Mouse (Mus musculus) midbrain, embryonic 10.5 days (tissue): ENCODE measurements around the gene Itm2c. TPM values are rescaled to one million over a fixed set of nuclear protein-coding genes. Genes with fewer than 3 reads are reported as not detected.

Experiments used
- DNase-seq: peaks from one replicate; pipeline ENCODE4 v3.0.0-alpha.2; 2017; ENCODE audit warnings: low spot score
- H3K27ac ChIP-seq: fragments of 300-500 bp; sonication (generic); replicated peaks from 2 replicates; pipeline ENCODE4 v1.5.1; 2016; ENCODE audit warnings: mild to moderate bottlenecking
- H3K27me3 ChIP-seq: fragments of 300-500 bp; sonication (generic); 2 replicates; pipeline ENCODE4 v1.6.1; 2016; ENCODE audit warnings: low read depth, mild to moderate bottlenecking; ENCODE audit not compliant: poor library complexity, severe bottlenecking
- H3K36me3 ChIP-seq: fragments of 300-500 bp; sonication (generic); 2 replicates; pipeline ENCODE4 v1.6.1; 2016; ENCODE audit warnings: mild to moderate bottlenecking, moderate library complexity
- H3K4me1 ChIP-seq: fragments of 300-500 bp; sonication (generic); 2 replicates; pipeline ENCODE4 v1.6.1; 2016
- H3K4me3 ChIP-seq: fragments of 300-500 bp; sonication (generic); 2 replicates; pipeline ENCODE4 v1.5.1; 2016; ENCODE audit warnings: mild to moderate bottlenecking, moderate library complexity
- H3K9me3 ChIP-seq: fragments of 300-500 bp; sonication (generic); replicated peaks from 2 replicates; pipeline ENCODE4 v1.6.1; 2016; ENCODE audit warnings: mild to moderate bottlenecking
- WGBS: fragments of 180-500 bp; shearing (Covaris S2); methylation state at CpG from one replicate; pipeline ENCODE4 v1.1.7; 2016; 5-methylcytosine and 5-hydroxymethylcytosine counted together
- polyA plus RNA-seq: library from polyadenylated mRNA; unstranded; fragments of >200 nt; fragmentation: Nextera tagmentation; extraction: Ambion mirVana; gene quantifications from 2 replicates; pipeline ENCODE4 v1.2.1, GENCODE M21; 2016

Gene Itm2c
- polyA plus RNA-seq, 1 experiment from 2014 or later = 121 TPM

- no peak for DNase-seq
- H3K36me3 ChIP-seq = no peaks in the 10 kb centered on the region
- H3K4me3 ChIP-seq = no peak overlapping the region
- H3K27me3 ChIP-seq = no peaks in the 10 kb centered on the region
- no peak overlapping the region for H3K27ac ChIP-seq
- H3K9me3 ChIP-seq = peaks cover 58% of the 10 kb centered on the region
- 92% methylated on average over 12 of the region's 12 CpGs for WGBS
- H3K4me1 ChIP-seq = no peaks in the 10 kb centered on the region
Measured at GRCm38 (mm10) chr1:85882003-85882402, 12.1 kb upstream of the Itm2c start.

- peaks cover 14% of the 10 kb centered on the region; the same call in 1 of the 2 replicates for H3K9me3 ChIP-seq
- no peaks in the 10 kb centered on the region for H3K4me1 ChIP-seq
- WGBS = 88% methylated on average over 7 of the region's 7 CpGs
- H3K4me3 ChIP-seq = no peak overlapping the region
- no peaks in the 10 kb centered on the region for H3K36me3 ChIP-seq
- H3K27ac ChIP-seq = no peak overlapping the region
- H3K27me3 ChIP-seq = no peaks in the 10 kb centered on the region
- DNase-seq = no peak
Measured at GRCm38 (mm10) chr1:85887221-85887620, 6.9 kb upstream of the Itm2c start.

- Histone ChIP-seq H3K4me1 (peaks cover 55% of the 10 kb centered on the region), H3K27me3 (no peaks in the 10 kb centered on the region), H3K36me3 (no peaks in the 10 kb centered on the region), H3K27ac (peak overlapping the region; percentile 94), H3K9me3 (no peaks in the 10 kb centered on the region), H3K4me3 (peak overlapping the region; percentile 88)
- peak; percentile 80 for DNase-seq
- under 1% methylated on average over 30 of the region's 30 CpGs for WGBS
Measured at GRCm38 (mm10) chr1:85894748-85895360, 773 bp downstream of the Itm2c start.

- Histone ChIP-seq H3K27ac (peak overlapping the region; percentile 94), H3K27me3 (no peaks in the 10 kb centered on the region), H3K4me3 (peak overlapping the region; percentile 88), H3K4me1 (peaks cover 61% of the 10 kb centered on the region), H3K36me3 (no peaks in the 10 kb centered on the region), H3K9me3 (no peaks in the 10 kb centered on the region)
- DNase-seq = peak; percentile 71
- 5% methylated on average over 15 of the region's 15 CpGs for WGBS
Measured at GRCm38 (mm10) chr1:85895391-85895837, 1.3 kb downstream of the Itm2c start.

- H3K4me1 ChIP-seq = peaks cover 68% of the 10 kb centered on the region
Measured at GRCm38 (mm10) chr1:85896110-85896509, 2.0 kb downstream of the Itm2c start.

GRCm38 (mm10) chr1:85896781-85897700 is 3.0 kb downstream of the Itm2c start:
- H3K9me3 ChIP-seq = no peaks in the 10 kb centered on the region
- DNase-seq = no peak
- H3K36me3 ChIP-seq = 0 out of 2 replicates have a peak, but pooled peaks cover 6% of the 10 kb centered on the region
- peaks cover 76% of the 10 kb centered on the region for H3K4me1 ChIP-seq
- H3K27ac ChIP-seq = peak overlapping the region; percentile 14; the same call in 1 of the 2 replicates
- H3K27me3 ChIP-seq = no peaks in the 10 kb centered on the region
- 83% methylated on average over 12 of the region's 12 CpGs for WGBS
- H3K4me3 ChIP-seq = no peak overlapping the region; the same call in 1 of the 2 replicates

More at GRCm38 (mm10) chr1:85896110-85896509, 2.0 kb downstream of the Itm2c start:
- H3K9me3 ChIP-seq = no peaks in the 10 kb centered on the region
- peak overlapping the region; percentile 94 for H3K27ac ChIP-seq
- no peak for DNase-seq
- H3K27me3 ChIP-seq = no peaks in the 10 kb centered on the region
- WGBS = 84% methylated on average over 5 of the region's 5 CpGs
- H3K36me3 ChIP-seq = no peaks in the 10 kb centered on the region
- H3K4me3 ChIP-seq = peak overlapping the region; percentile 88

- peak overlapping the region; percentile 18; the same call in 1 of the 2 replicates for H3K4me3 ChIP-seq
Measured at GRCm38 (mm10) chr1:85897901-85898760, 4.0 kb downstream of the Itm2c start.

GRCm38 (mm10) chr1:85898761-85899387 is 4.8 kb downstream of the Itm2c start:
- H3K4me3 ChIP-seq = peak overlapping the region; percentile 16; the same call in 1 of the 2 replicates

More at GRCm38 (mm10) chr1:85897901-85898760, 4.0 kb downstream of the Itm2c start:
- Histone ChIP-seq H3K27ac (peak overlapping the region; percentile 72), H3K9me3 (no peaks in the 10 kb centered on the region), H3K27me3 (no peaks in the 10 kb centered on the region), H3K4me1 (peaks cover 78% of the 10 kb centered on the region), H3K36me3 (peaks cover 15% of the 10 kb centered on the region)
- 48% methylated on average over 8 of the region's 8 CpGs for WGBS
- no peak for DNase-seq

GRCm38 (mm10) chr1:85899388-85899761 is 5.3 kb downstream of the Itm2c start:
- Histone ChIP-seq H3K9me3 (no peaks in the 10 kb centered on the region), H3K36me3 (peaks cover 27% of the 10 kb centered on the region), H3K4me1 (peaks cover 70% of the 10 kb centered on the region), H3K4me3 (0 out of 2 replicates have a peak overlapping the region, but pooled peaks have one; percentile 16), H3K27me3 (no peaks in the 10 kb centered on the region), H3K27ac (peak overlapping the region; percentile 72)
- DNase-seq = no peak

More at GRCm38 (mm10) chr1:85898761-85899387, 4.8 kb downstream of the Itm2c start:
- Histone ChIP-seq H3K36me3 (peaks cover 22% of the 10 kb centered on the region), H3K27me3 (no peaks in the 10 kb centered on the region), H3K27ac (peak overlapping the region; percentile 72), H3K4me1 (peaks cover 74% of the 10 kb centered on the region), H3K9me3 (no peaks in the 10 kb centered on the region)
- DNase-seq = no peak
- WGBS = 21% methylated on average over 12 of the region's 12 CpGs

- no peak for DNase-seq
- Histone ChIP-seq H3K9me3 (no peaks in the 10 kb centered on the region), H3K27me3 (no peaks in the 10 kb centered on the region), H3K4me3 (no peak overlapping the region), H3K36me3 (peaks cover 40% of the 10 kb centered on the region), H3K4me1 (peaks cover 64% of the 10 kb centered on the region), H3K27ac (peak overlapping the region; percentile 65)
- WGBS = 76% methylated on average over 7 of the region's 7 CpGs
Measured at GRCm38 (mm10) chr1:85900521-85901333, 6.6 kb downstream of the Itm2c start.

GRCm38 (mm10) chr1:85901516-85902107 is 7.5 kb downstream of the Itm2c start:
- WGBS = 87% methylated on average over 3 of the region's 3 CpGs
- DNase-seq = no peak
- Histone ChIP-seq H3K27ac (no peak overlapping the region), H3K4me1 (peaks cover 55% of the 10 kb centered on the region), H3K27me3 (no peaks in the 10 kb centered on the region), H3K9me3 (no peaks in the 10 kb centered on the region), H3K36me3 (peaks cover 49% of the 10 kb centered on the region), H3K4me3 (no peak overlapping the region)
